Mouse (Mus musculus): ENCODE measurements around the gene Ctnnd2. TPM values are rescaled to one million over a fixed set of nuclear protein-coding genes. Genes with fewer than 3 reads are reported as not detected.

The Ctnnd2 gene
- total RNA-seq, 2 experiments from 2014 or later: 0.26 to 0.51 TPM

GRCm38 (mm10) chr15:30235210-30236034 lies 63.0 kb downstream of the Ctnnd2 start:
- ATAC-seq (ENCODE audit: poor library complexity, severe bottlenecking): no peak

DNA sequence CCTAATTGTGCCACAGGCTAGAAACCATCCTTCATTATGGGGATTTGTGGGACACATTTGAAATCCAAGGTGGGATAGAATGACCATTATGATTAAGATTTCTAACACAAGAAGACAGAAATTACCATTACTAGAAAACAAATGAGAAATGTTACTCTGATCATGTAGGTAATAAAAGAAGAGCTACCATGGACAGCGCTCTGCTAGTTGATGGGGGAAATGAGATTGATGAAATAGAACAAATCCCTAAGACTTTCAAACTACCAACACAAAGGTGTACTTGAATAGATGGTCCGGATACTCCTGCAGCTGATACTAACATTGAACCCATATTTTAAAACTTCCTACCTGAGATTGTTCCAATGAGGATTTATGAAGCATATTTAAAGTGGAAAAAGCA lies 68.5 kb downstream of the Ctnnd2 start:
- no peak for ATAC-seq (ENCODE audit: poor library complexity, severe bottlenecking)

DNA sequence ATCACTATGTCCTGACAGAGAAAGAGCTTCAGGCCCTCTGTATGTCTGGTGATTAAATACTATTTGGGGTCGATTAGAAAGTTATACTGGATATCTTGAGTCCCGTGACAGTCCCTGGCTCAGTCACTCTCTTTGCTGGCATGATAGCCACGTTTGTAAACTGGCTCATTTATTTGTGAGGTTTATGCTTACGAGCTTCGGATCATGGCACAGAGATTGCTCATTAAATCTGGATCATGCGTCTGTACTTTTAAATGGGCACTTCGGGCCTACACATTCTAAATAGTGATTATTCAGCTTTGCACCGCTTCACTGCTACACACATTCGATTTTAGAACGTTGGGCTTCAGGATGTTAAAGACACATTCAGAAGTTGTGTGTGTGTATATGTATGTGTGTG lies 96.4 kb downstream of the Ctnnd2 start:
- ATAC-seq (ENCODE audit: poor library complexity, severe bottlenecking): no peak

DNA sequence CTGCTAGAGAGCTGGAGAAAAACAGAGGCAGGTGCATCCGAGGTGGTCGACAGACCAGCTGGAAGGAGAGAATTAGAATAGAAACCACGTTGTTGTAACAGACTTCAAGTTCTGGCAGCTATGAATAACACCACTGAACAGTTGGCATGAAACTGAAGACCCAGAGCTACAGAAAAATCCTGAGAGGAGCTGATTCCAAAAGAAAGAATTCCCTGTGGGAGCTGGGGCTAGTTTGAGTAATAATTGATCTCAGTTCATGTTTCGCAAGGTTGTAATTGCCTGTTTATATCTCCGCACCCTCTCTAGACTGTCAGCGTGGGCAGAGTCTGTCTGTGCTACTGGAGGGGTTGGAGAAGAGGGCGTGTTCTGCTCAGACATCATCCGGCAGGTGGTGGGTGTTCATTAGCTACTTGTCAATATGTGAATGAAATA lies 98.8 kb downstream of the Ctnnd2 start:
- ATAC-seq (ENCODE audit: poor library complexity, severe bottlenecking): no peak

DNA sequence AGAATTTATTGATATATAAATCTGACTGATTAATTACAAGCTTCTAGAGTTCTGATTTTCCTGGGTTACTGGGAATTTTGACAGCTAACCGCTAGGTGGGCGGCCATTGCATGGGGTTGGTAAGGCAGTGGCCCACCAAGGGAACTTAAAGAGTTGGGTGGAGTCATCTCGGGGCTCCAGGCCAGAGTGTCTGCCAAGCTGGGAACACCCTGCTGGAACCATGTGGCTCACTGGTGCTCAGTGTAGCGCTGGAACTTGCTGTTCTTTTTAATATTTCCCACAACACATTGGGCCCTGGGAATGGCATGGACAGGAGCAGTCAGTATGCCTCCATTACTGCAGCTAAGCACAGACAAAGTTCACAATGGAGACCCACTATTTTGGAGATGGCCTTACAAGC lies 99.9 kb downstream of the Ctnnd2 start:
- no peak for ATAC-seq (ENCODE audit: poor library complexity, severe bottlenecking)

GRCm38 (mm10) chr15:30275721-30276120 lies 103.3 kb downstream of the Ctnnd2 start:
- ATAC-seq (ENCODE audit: poor library complexity, severe bottlenecking): no peak

DNA sequence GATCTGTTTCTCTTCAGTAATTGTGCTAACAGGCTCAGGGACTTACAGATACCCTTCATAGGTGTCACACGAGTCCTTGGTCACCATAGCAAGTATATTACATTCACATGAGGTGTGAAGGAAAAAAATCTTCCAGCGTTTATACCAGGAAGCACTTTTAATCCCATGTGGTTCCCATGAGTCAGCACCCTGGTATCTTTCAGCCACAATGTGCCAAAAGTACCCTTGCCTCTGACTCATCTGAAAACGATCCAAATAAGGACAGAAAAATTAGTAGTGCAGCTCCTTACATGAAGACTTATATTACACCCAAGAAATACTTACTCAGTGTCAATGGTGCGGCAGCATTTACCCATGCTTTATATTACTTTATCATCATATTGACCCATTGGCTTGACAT lies 104.3 kb downstream of the Ctnnd2 start:
- ATAC-seq (ENCODE audit: poor library complexity, severe bottlenecking): no peak

- no peak for ATAC-seq (ENCODE audit: poor library complexity, severe bottlenecking)
Observed at GRCm38 (mm10) chr15:30278610-30279009, 106.2 kb downstream of the Ctnnd2 start.

GRCm38 (mm10) chr15:30285572-30286244 lies 113.3 kb downstream of the Ctnnd2 start:
- ATAC-seq (ENCODE audit: poor library complexity, severe bottlenecking): no peak

GRCm38 (mm10) chr15:30286245-30286642 lies 113.9 kb downstream of the Ctnnd2 start:
- no peak for ATAC-seq (ENCODE audit: poor library complexity, severe bottlenecking)

DNA sequence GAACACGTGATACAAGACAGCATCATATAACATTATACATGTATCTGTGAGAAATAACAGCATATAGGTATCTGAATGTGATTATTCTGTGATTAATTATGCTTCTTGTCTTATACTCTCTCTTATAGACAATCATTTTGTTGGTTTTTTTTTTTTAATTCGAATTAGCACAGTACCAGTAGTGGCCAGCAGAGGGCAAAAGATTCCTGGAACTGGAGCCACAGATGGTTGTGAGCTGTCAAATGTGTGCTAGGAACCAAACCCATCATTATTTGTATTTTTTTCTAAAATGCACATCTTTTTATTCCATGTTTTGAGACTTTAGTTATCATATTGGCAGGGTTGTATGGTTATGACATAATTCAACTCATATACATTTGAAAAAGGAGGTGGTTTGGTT lies 130.4 kb downstream of the Ctnnd2 start:
- ATAC-seq (ENCODE audit: poor library complexity, severe bottlenecking): no peak

GRCm38 (mm10) chr15:30306437-30306836 lies 134.0 kb downstream of the Ctnnd2 start:
- ATAC-seq (ENCODE audit: poor library complexity, severe bottlenecking): no peak

DNA sequence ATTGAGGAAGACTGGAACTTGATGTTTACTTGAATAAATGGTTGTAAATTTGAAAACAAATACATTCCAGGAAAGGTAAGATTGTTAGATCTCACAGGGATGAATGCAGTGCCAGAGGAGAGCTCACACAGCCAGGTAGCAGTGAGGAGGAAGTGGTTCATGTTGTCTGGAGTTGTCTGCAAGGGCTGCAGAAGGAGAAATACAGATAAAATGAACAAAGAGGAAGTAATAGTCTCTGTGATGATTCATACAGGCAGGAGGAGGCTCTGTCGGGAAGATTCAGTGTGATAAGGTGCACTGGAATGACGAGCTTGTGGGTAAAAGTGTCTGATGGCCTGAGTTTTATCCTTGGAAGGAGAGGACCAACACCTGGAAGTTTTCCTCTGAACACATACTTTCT lies 150.2 kb downstream of the Ctnnd2 start:
- no peak for ATAC-seq (ENCODE audit: poor library complexity, severe bottlenecking)

DNA sequence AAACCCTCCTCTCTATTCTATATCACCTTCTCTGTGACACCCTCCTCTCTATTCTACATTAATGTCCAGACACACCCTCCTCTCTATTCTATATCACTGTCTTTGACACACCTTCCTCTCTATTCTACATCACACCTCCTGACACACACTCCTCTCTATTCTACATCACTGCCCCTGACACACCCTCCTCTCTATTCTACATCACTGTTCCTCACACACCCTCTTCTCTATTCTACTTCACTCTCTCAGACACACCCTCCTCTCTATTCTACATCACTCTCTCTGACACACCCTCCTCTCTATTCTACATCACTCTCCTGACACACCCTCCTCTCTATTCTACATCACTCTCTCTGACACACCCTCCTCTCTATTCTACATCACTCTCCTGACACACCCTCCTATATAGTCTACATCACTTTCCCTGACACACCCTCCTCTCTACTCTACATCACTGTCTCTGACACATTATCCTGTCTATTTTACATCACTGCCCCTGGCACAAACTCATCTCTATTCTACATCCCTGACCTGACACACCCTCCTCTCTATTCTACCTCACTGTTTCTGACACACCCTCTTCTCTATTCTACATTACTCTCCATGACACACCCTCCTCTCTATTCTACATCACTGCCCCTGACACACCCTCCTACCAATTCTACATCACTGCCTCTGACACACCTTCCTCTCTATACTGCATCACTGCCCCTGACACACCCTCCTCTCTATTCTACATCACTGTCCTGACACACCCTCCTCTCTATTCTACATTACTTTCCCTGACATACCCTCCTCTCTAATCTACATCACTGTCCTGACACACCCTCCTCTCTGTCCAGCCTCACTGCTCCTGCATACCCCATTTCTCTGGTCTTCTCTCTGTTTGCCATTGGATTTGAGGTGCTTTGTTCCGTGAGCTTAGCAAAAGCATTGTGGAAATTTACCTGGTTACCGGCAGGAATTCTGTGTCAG lies 161.2 kb downstream of the Ctnnd2 start:
- no peak for ATAC-seq (ENCODE audit: poor library complexity, severe bottlenecking)

DNA sequence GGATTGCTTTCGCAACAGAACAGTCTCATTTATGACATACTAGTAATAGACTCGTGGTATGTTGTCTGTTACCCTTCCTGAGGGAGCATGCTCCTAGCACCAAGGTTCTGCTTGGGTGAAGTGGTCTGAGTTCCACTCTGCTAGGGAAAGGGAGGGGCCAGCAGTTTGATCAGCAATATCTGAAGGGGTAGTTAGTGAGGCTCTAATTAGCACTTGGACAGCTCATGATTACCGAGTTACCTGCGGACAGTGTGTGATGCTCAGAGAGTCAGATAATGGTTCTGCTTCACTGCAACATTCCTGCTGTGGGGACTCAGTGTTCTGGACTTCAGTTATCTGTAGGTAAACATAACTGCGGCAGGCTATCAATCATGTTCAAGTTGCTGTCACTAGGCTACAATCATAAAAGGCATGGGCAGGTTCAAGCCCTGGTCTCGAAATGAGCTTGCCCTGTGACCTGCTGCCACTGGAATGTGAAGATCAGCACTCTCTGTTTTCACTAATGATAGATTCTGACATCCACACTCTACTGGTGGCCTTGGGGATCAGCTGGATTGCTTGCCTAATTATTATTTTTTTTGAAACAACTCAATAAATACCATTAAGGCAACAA lies 166.3 kb downstream of the Ctnnd2 start:
- ATAC-seq (ENCODE audit: poor library complexity, severe bottlenecking): no peak

DNA sequence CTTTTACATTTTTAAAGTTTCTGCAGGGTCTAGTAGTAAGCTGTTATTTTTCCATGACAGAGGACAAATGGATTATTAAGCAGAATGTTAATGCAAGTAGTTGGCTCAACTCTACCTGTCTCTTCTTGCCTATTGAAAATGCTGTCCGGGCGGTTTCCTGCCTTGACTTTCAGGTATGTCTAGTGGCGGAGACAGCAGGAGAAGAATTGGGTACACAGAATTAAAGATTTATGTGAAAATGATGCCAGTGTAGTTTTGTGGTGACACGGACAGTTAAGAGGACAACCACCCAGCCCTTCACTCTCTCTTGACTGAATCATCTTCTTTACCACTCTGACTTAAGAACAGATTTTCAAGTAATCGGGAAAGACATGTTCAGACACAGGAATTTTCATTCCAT lies 173.4 kb downstream of the Ctnnd2 start:
- no peak for ATAC-seq (ENCODE audit: poor library complexity, severe bottlenecking)

DNA sequence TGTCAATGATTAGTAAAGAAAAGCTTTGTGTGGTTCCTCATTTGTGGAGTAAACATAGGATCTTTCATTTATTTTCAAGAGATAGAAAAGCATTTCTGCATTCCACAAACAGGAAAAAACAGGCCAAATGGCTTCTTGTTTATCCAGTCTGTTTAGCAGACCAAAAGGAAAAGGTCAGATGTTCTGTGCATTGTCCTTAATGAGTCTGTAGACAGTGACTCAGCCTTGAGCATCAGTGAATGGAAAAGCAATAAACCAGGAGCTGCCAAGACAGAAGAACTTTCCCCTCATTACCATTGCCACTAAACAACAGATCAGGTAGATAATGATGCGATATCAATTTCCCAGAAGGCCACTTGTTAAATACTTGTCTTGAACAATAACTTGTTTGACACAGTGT lies 192.1 kb downstream of the Ctnnd2 start:
- no peak for ATAC-seq (ENCODE audit: poor library complexity, severe bottlenecking)

DNA sequence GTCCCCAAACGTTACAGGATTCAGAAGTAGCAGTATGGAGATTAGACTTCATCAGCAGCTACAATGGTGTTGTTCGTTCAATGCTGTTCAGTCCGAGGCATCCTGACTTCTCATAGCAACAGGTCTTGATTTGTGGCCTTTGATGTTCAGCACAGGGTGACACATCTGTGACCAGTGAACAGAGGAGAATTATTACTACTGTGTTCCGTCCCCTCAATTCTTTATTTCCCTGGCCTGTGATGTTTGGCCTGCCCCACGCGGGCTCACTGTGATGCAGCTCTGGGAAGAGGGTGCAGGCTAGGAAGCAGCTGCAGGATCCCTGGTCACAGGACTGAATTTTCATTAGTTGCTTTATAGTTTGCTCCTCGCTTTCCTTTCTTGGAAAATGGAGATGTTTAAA lies 197.6 kb downstream of the Ctnnd2 start:
- no peak for ATAC-seq (ENCODE audit: poor library complexity, severe bottlenecking)

- no peak for ATAC-seq (ENCODE audit: poor library complexity, severe bottlenecking)
Observed at GRCm38 (mm10) chr15:30371151-30371550, 198.8 kb downstream of the Ctnnd2 start.

DNA sequence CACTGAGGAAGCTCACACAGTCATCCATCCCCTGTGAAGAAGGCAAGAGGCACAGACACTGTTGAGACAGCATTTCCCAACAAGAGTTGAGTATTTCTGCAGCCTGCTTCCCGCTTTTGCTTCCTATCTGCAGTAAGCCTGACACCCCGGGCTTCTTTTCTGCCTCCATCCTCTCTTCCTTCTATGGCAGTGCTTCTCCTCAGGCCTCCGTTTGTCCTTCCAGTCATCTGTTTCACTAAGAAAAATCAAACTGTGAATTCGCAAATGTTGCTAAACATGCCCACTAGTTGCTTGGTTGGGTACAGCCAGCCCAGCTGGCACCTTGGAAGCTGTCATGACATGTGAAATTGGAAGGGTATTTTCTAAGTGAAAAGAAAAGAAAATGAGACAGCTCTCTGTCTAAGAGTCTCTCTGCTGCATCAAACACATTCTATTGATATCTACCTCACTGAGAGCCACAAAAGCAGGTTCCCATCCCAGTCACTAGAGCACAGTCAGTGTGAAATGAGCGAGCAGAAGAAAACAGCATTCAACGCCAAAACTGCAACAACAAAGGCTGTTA lies 201.3 kb downstream of the Ctnnd2 start:
- ATAC-seq (ENCODE audit: poor library complexity, severe bottlenecking): no peak

Measured in megakaryocyte, adult 5-6 weeks (primary cell).